Mouse (Mus musculus) heart, embryonic 11.5 days (tissue): Measurements from ENCODE around the gene Awat1. TPM values are rescaled to one million over a fixed set of nuclear protein-coding genes. Genes with fewer than 3 reads are reported as not detected.

ENCODE experiments used
- ATAC-seq: fragments of 200-750 bp; cut with Nextera tagmentation; replicated peaks from 2 replicates; pipeline ENCODE4 v1.8.0; 2017; ENCODE audit warnings: moderate library complexity; ENCODE audit not compliant: insufficient number of reproducible peaks, low FRiP score, low TSS enrichment
- H3K27ac ChIP-seq: fragments of 300-500 bp; sonication (generic); 2 replicates; pipeline ENCODE4 v1.5.1; 2014; ENCODE audit warnings: mild to moderate bottlenecking, low read depth, low read length
- H3K27me3 ChIP-seq: fragments of 300-500 bp; sonication (generic); 2 replicates; pipeline ENCODE4 v1.6.1; 2014; ENCODE audit warnings: mild to moderate bottlenecking, low read length, mixed read lengths; ENCODE audit not compliant: control insufficient read depth, insufficient read depth
- H3K36me3 ChIP-seq: fragments of 300-500 bp; sonication (generic); 2 replicates; pipeline ENCODE4 v1.6.1; 2014; ENCODE audit warnings: mild to moderate bottlenecking, low read length, moderate library complexity, mixed read lengths; ENCODE audit not compliant: control insufficient read depth, insufficient read depth
- H3K4me1 ChIP-seq: fragments of 300-500 bp; sonication (generic); 2 replicates; pipeline ENCODE4 v1.6.1; 2014; ENCODE audit warnings: low read length; ENCODE audit not compliant: control insufficient read depth, insufficient read depth
- H3K4me2 ChIP-seq: fragments of 300-500 bp; sonication (generic); 2 replicates; pipeline ENCODE4 v1.6.1; 2014; ENCODE audit warnings: mild to moderate bottlenecking, moderate library complexity
- H3K4me3 ChIP-seq: fragments of 300-500 bp; sonication (generic); 2 replicates; pipeline ENCODE4 v1.5.1; 2014; ENCODE audit warnings: low read depth, low read length
- H3K9ac ChIP-seq: fragments of 300-500 bp; sonication (generic); 2 replicates; pipeline ENCODE4 v1.6.1; 2014; ENCODE audit warnings: mild to moderate bottlenecking, low read depth, low read length, moderate library complexity
- H3K9me3 ChIP-seq: fragments of 300-500 bp; sonication (generic); replicated peaks from 2 replicates; pipeline ENCODE4 v1.6.1; 2016; ENCODE audit warnings: low read length; ENCODE audit not compliant: control insufficient read depth
- WGBS: fragments of 180-500 bp; shearing (Covaris S2); extraction: QIAGEN DNeasy Blood & Tissue Kit; methylation state at CpG from one replicate; pipeline ENCODE4 v1.1.7; 2014; ENCODE audit not compliant: insufficient replicate concordance; 5-methylcytosine and 5-hydroxymethylcytosine counted together
- polyA plus RNA-seq: library from polyadenylated mRNA; unstranded; fragments of >200 nt; fragmentation: Nextera tagmentation; extraction: Ambion mirVana; gene quantifications from 2 replicates; pipeline ENCODE4 v1.2.1, GENCODE M21; 2014

The Awat1 gene
- polyA plus RNA-seq, 1 experiment from 2014 or later, result not detected

DNA sequence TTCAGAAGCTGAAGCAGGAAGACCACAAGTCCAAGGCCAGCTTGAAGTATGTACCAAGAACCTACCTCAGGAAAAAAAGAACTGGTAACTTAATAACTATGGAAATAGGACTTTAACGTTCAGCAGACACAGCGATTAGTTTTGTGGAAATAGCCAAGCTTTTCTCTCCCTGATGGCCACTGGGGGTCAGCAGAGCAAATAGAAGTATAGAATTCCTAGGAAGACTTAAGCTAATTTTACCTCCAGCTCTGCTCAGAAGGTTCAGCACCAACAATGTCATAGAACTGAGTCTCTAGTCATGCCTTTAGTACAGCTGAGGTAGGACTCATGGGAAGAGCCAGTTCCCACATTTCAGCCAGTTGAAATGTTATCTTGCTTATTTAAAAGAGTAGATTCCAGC lies 49.3 kb downstream of the Awat1 start:
- WGBS, result 72% methylated on average over 2 of the region's 2 CpGs
- no peaks in the 10 kb centered on the region for H3K4me1 ChIP-seq
- H3K27ac ChIP-seq, result no peak overlapping the region
- no peak overlapping the region for H3K9ac ChIP-seq
- H3K4me3 ChIP-seq, result no peak overlapping the region
- H3K36me3 ChIP-seq, result no peaks in the 10 kb centered on the region; the same call in 1 of the 2 replicates
- peaks cover 3% of the 10 kb centered on the region; the same call in 1 of the 2 replicates for H3K27me3 ChIP-seq
- no peaks in the 10 kb centered on the region for H3K9me3 ChIP-seq
- no peak overlapping the region for H3K4me2 ChIP-seq
- no peak for ATAC-seq

DNA sequence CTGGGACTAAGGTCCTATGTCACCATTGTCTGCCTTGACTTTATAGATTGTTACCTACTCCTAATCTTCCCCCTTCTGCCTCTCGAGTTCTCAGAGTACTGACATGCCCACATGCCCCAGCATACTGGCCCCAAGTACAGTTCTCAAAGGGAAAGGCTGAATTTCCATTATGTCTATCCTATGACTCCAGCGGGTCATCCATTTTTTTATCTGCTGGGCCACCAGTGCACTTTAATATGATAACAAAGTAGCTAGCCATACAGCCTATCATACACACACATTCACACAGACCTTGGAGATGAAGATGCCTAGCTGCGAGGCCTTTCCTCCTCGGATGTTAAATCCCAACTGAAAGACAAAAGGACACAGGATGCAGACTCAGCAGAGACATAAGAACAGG lies 52.2 kb downstream of the Awat1 start:
- Histone ChIP-seq H3K27me3 (peaks cover 3% of the 10 kb centered on the region; the same call in 1 of the 2 replicates), H3K9ac (no peak overlapping the region), H3K27ac (no peak overlapping the region), H3K4me2 (no peak overlapping the region), H3K9me3 (no peaks in the 10 kb centered on the region), H3K36me3 (no peaks in the 10 kb centered on the region; the same call in 1 of the 2 replicates), H3K4me3 (no peak overlapping the region), H3K4me1 (no peaks in the 10 kb centered on the region)
- 78% methylated on average over 4 of the region's 4 CpGs for WGBS
- no peak for ATAC-seq

DNA sequence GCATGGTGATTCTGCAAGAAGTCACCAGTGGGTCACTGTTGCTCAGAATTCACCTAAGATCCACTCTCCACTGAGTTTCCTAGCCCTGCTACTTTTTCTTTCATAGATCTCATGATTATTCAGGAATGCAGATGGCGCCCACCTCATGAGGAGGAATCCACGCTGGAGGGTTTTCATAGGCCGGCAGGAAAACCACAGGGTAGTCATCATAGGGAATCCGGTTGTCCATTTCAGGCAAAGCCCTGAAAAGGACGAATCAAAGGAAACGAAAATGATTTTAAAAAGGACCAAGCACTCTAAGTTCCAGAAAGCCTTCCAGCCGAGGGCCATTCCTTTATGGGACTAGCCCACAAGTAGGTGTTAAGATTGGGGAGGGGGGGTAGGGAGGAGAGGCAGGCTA lies 53.1 kb downstream of the Awat1 start:
- 40% methylated on average over 7 of the region's 7 CpGs for WGBS
- H3K27ac ChIP-seq, result no peak overlapping the region
- H3K4me3 ChIP-seq, result peak overlapping the region; percentile 69
- H3K36me3 ChIP-seq, result no peaks in the 10 kb centered on the region; the same call in 1 of the 2 replicates
- peak overlapping the region; percentile 74 for H3K9ac ChIP-seq
- peaks cover 3% of the 10 kb centered on the region; the same call in 1 of the 2 replicates for H3K27me3 ChIP-seq
- ATAC-seq, result no peak
- H3K4me1 ChIP-seq, result no peaks in the 10 kb centered on the region
- peak overlapping the region; percentile 52 for H3K4me2 ChIP-seq
- no peaks in the 10 kb centered on the region for H3K9me3 ChIP-seq

DNA sequence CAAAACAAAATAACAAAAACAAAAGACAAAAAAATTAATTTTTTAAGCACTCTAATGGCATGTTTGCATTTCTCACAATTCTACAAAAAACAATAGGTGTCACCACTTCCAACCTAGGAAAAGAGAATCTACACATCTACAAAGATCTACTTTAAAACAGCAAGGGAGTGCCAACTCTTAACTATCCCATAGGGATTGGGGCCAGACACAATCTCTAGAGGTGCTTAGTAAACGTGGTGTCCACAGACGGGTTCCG lies 53.4 kb downstream of the Awat1 start, which contains the start of gene Kif4:
TSS of gene Kif4 (plus strand) at position 192 of the 256 bp plus-strand sequence.
- H3K4me1 ChIP-seq, result no peaks in the 10 kb centered on the region
- peak within 1 kb of the TSS; percentile 83 for H3K9ac ChIP-seq
- H3K27me3 ChIP-seq, result peaks cover 3% of the 10 kb centered on the region; the same call in 1 of the 2 replicates
- peak within 1 kb of the TSS; percentile 69 for H3K4me3 ChIP-seq
- H3K9me3 ChIP-seq, result no peaks in the 10 kb centered on the region
- H3K27ac ChIP-seq, result peak within 1 kb of the TSS; percentile 87
- ATAC-seq, result no peak
- 19% methylated on average over 3 of the region's 3 CpGs for WGBS
- no peaks in the 10 kb centered on the region; the same call in 1 of the 2 replicates for H3K36me3 ChIP-seq
- H3K4me2 ChIP-seq, result peak within 1 kb of the TSS; percentile 70

DNA sequence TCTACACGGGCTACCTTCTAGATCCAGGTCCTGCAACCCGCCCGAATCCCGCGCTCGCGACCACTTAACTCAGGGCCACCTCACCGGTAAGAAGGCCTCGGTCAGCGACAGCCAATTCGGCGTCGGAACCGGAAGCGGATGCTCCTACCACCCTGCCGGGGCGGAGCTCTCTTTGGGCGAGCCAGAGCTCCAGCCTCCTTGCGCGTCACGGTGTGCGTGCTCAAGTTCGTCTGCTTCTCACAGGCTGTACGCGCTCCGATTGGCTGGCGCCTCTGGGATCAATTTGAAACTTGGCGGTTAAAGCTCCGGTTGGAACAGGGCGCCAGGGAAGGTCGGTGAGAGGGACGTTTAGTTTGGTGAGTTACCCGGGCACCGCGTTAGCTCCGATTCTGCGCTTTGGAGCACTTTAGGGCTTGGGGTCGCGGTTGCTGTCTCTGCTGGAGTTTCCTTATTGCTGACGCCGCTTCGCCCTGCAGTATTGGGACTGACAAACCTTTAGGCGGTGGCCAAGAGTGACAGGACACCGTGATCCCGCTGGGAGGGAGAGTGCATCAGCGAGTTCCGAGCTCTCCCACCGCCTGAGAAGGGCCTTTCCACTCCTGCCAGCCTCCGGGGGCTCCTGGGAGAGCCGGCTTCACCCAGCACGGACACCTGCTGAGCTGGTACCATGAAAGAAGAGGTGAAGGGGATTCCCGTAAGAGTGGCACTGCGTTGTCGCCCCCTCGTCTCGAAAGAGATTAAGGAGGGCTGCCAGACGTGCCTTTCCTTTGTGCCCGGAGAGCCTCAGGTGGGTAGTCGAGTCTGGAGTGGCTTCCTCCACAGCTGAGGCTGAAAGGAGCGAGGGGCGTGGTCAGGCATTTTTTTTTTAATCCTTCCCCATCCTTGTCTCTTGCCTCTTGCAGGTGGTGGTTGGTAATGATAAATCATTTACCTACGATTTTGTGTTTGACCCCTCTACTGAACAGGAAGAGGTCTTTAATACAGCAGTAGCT lies 54.0 kb downstream of the Awat1 start, which contains the start of gene Pdzd11:
TSS of gene Pdzd11 (minus strand) at position 767 of the 992 bp plus-strand sequence.
- no peaks in the 10 kb centered on the region; the same call in 1 of the 2 replicates for H3K36me3 ChIP-seq
- peaks cover 3% of the 10 kb centered on the region; the same call in 1 of the 2 replicates for H3K27me3 ChIP-seq
- 20% methylated on average over 62 of the region's 62 CpGs for WGBS
- H3K4me2 ChIP-seq, result peak within 1 kb of the TSS; percentile 70
- H3K4me1 ChIP-seq, result no peaks in the 10 kb centered on the region
- peak within 1 kb of the TSS; percentile 69 for H3K4me3 ChIP-seq
- peak within 1 kb of the TSS; percentile 87 for H3K27ac ChIP-seq
- ATAC-seq, result peak; percentile 98
- H3K9ac ChIP-seq, result peak within 1 kb of the TSS; percentile 83
- H3K9me3 ChIP-seq, result no peaks in the 10 kb centered on the region

Other genes starting within 250 kb of the Awat1 start
- gene Otud6a, start 143.2 kb upstream of the Awat1 start, polyA plus RNA-seq, result not detected in 2 replicates
- gene Awat2, start 129.5 kb upstream of the Awat1 start, polyA plus RNA-seq, result 0.18 and 0.53 TPM in 2 replicates
- gene Igbp1, start 78.0 kb upstream of the Awat1 start, polyA plus RNA-seq, result 30.1 and 31.1 TPM in 2 replicates
- gene Dgat2l6, start 47.4 kb upstream of the Awat1 start, polyA plus RNA-seq, result not detected in 2 replicates
- gene P2ry4, start 22.6 kb downstream of the Awat1 start, polyA plus RNA-seq, result not detected in 2 replicates
- 0.59 and 0.66 TPM in 2 replicates for gene Arr3, start 33.2 kb downstream of the Awat1 start, polyA plus RNA-seq
- 26.7 and 30.6 TPM in 2 replicates for gene Kif4, start 53.5 kb downstream of the Awat1 start, polyA plus RNA-seq
- 89.1 and 97.3 TPM in 2 replicates for gene Pdzd11, start 54.3 kb downstream of the Awat1 start, polyA plus RNA-seq
- gene Gdpd2, start 157.6 kb downstream of the Awat1 start, polyA plus RNA-seq, result 0.52 and 0.58 TPM in 2 replicates
- gene Dlg3, start 195.5 kb downstream of the Awat1 start, polyA plus RNA-seq, result 3.2 and 4.0 TPM in 2 replicates